Mouse (Mus musculus) MEL (cell line): Measurements from ENCODE around the gene Rpl36al.

Source experiments
- CTCF ChIP-seq, 3 experiments: IDR thresholded peaks in 2 of 3; conservative IDR thresholded peaks in 1 of 3; 2 replicates each; pipeline ENCODE4 v1.5.1; 2011 to 2012; ENCODE audit warnings: low read length in 3 of 3, low read depth in 2 of 3, mild to moderate bottlenecking in 2 of 3, improper control_type of control experiment in 1 of 3, inconsistent platforms in 1 of 3, mixed read lengths in 1 of 3, moderate library complexity in 1 of 3; ENCODE audit not compliant: control insufficient read depth in 1 of 3, insufficient read depth in 1 of 3, poor library complexity in 1 of 3, severe bottlenecking in 1 of 3
- MAX ChIP-seq: IDR thresholded peaks from 2 replicates; pipeline ENCODE4 v1.6.1; 2011; ENCODE audit warnings: low read length, improper control_type of control experiment
- NRF1 ChIP-seq: IDR thresholded peaks from 2 replicates; pipeline ENCODE4 v1.6.1; 2014; ENCODE audit warnings: low read depth, mild to moderate bottlenecking, inconsistent platforms, low read length, improper control_type of control experiment, moderate library complexity; ENCODE audit not compliant: poor library complexity, insufficient read depth, severe bottlenecking
- TAL1 ChIP-seq: IDR thresholded peaks from 2 replicates; pipeline ENCODE4 v1.6.1; 2012; ENCODE audit warnings: mild to moderate bottlenecking, inconsistent platforms, low read length, moderate library complexity, mixed read lengths
- USF1 ChIP-seq: IDR thresholded peaks from 2 replicates; pipeline ENCODE4 v1.6.1; 2014; ENCODE audit warnings: low read depth, mild to moderate bottlenecking, inconsistent platforms, low read length, improper control_type of control experiment, moderate library complexity

DNA sequence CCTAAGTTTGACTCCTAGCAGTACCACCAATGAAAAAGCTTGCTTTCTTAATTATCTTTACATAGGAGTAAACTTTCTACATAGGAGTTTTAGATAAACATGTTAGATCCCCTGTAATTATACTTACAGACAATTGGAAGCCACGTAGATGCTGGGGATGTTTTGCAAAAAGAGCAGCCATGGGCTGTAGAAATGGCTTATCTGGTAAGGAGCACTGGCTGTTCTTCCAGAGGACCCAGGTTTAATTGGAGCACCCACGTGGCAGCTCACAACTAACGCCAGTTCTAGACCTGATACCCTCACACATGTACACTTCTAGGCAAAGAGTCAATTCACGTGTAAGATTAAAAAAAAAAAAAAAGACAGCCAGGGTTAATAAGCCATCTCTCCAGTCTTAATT lies 2.1 kb downstream of the Rpl36al start:
- TF ChIP-seq CTCF (IDR thresholded peaks at IDR 0.05 in 2 of 3, conservative IDR thresholded peaks at IDR 0.05 in 1 of 3; ENCODE audit: control insufficient read depth in 1 of 3, insufficient read depth in 1 of 3, low read depth in 2 of 3, low read length in 3 of 3, poor library complexity in 1 of 3, severe bottlenecking in 1 of 3) (no peak), MAX (no peak), TAL1 (no peak), USF1 (no peak), NRF1 (no peak)
